Mouse (Mus musculus) kidney, adult 9 months (tissue): ENCODE results near the gene Hectd3.

Experiments
- DNase-seq: peaks from one replicate; pipeline ENCODE4 v3.0.0; 2022

Gene Hectd3

GRCm38 (mm10) chr4:117018327-117018726 is 23.2 kb downstream of the Hectd3 start:
- no peak for DNase-seq

GRCm38 (mm10) chr4:117019206-117020134 is 24.4 kb downstream of the Hectd3 start, which contains the start of gene Eif2b3:
Gene Eif2b3, plus strand, starts transcription at chr4:117019402.
- peak; percentile 88 for DNase-seq

- no peak for DNase-seq
Observed at GRCm38 (mm10) chr4:117023469-117023868, 28.4 kb downstream of the Hectd3 start.

- no peak for DNase-seq
Observed at GRCm38 (mm10) chr4:117031105-117031504, 36.0 kb downstream of the Hectd3 start.

GRCm38 (mm10) chr4:117039925-117040687 is 45.0 kb downstream of the Hectd3 start:
- peak; percentile 48 for DNase-seq

- no peak for DNase-seq
Observed at GRCm38 (mm10) chr4:117040791-117041190, 45.7 kb downstream of the Hectd3 start.

GRCm38 (mm10) chr4:117041283-117041721 is 46.2 kb downstream of the Hectd3 start:
- DNase-seq, result peak; percentile 79

- no peak for DNase-seq
Observed at GRCm38 (mm10) chr4:117048836-117049235, 53.7 kb downstream of the Hectd3 start.

GRCm38 (mm10) chr4:117049485-117049884 is 54.4 kb downstream of the Hectd3 start:
- no peak for DNase-seq

GRCm38 (mm10) chr4:117052626-117053025 is 57.5 kb downstream of the Hectd3 start:
- no peak for DNase-seq

- no peak for DNase-seq
Observed at GRCm38 (mm10) chr4:117053956-117054355, 58.8 kb downstream of the Hectd3 start.
